ENCODE assay signal across 16 mouse cellular contexts in the genomic region with DNA sequence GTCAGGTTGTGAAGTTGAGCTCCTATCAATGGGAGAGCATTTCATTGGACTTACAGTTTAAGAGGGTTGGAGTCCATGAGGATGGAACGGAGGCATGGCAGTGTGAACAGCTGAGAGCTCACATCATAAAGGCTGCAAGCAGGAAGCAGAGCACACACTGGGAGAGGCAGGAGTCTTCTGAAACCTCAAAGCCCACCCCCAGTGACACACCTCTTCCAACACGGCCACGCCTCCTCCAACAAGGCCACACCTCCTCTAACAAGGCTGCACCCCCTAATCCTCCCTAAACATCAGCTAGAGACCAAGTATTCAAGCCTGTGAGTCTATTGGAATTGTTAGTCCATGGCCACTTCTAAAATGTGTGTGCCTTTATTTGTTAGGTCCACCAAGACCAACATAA. TPM values are rescaled to one million over a fixed set of nuclear protein-coding genes. Genes with fewer than 3 reads are reported as not detected.
DNase-seq lines count a peak whose midpoint lies in the region; ATAC-seq lines count a peak whose summit lies in the region.
"Had no signal": no experiment of that assay in that cellular context is flagged by ENCODE, and none has a peak within 500 bp of the region (broad histone marks: within the 10 kb centered on the region; RNA-seq: fewer than 3 reads in every experiment).

No protein-coding gene starts in this region.

- no peak overlapping the region for H3K9ac ChIP-seq in liver, embryonic 12.5 days
- H3K9ac ChIP-seq in midbrain, embryonic 13.5 days (replicated peaks): no peak overlapping the region
- no peak overlapping the region for H3K9ac ChIP-seq in forebrain, embryonic 12.5 days
- H3K9ac ChIP-seq: hindbrain, embryonic 12.5 days; intestine, embryonic 15.5 days; midbrain, embryonic 12.5 days had no signal

- 52% methylated on average over 3 of the region's 3 CpGs for WGBS in liver, embryonic 12.5 days (ENCODE audit: insufficient replicate concordance)
- WGBS in midbrain, embryonic 13.5 days: 55% methylated on average over 3 of the region's 3 CpGs
- 66% methylated on average over 3 of the region's 3 CpGs for WGBS in forebrain, embryonic 12.5 days

- no peak overlapping the region for H3K4me3 ChIP-seq in liver, embryonic 12.5 days
- H3K4me3 ChIP-seq in midbrain, embryonic 13.5 days (replicated peaks): no peak overlapping the region
- no peak overlapping the region for H3K4me3 ChIP-seq in forebrain, embryonic 12.5 days (replicated peaks)
- H3K4me3 ChIP-seq: forebrain, embryonic 10.5 days; hindbrain, embryonic 12.5 days; intestine, embryonic 15.5 days; midbrain, embryonic 12.5 days; myocyte had no signal

- H3K27me3 ChIP-seq in liver, embryonic 12.5 days (replicated peaks): no peaks in the 10 kb centered on the region
- H3K27me3 ChIP-seq in midbrain, embryonic 13.5 days: no peaks in the 10 kb centered on the region
- no peaks in the 10 kb centered on the region for H3K27me3 ChIP-seq in forebrain, embryonic 12.5 days
- H3K27me3 ChIP-seq: hindbrain, embryonic 12.5 days; intestine, embryonic 15.5 days; midbrain, embryonic 12.5 days had no signal

- 0 out of 2 replicates have a peak, but pooled peaks cover 2% of the 10 kb centered on the region for H3K36me3 ChIP-seq in liver, embryonic 12.5 days
- H3K36me3 ChIP-seq in midbrain, embryonic 13.5 days: no peaks in the 10 kb centered on the region
- no peaks in the 10 kb centered on the region for H3K36me3 ChIP-seq in forebrain, embryonic 12.5 days (replicated peaks)
- H3K36me3 ChIP-seq: forebrain, embryonic 10.5 days; hindbrain, embryonic 12.5 days; intestine, embryonic 15.5 days; midbrain, embryonic 12.5 days had no signal

- DNase-seq in embryo, embryonic 10.5 days (ENCODE audit: low spot score): peak; percentile 9
- no peak for DNase-seq in embryo, embryonic 11 days
- peak; percentile 47 for DNase-seq in thymus, postnatal 0 days (ENCODE audit: low spot score)
- no peak for DNase-seq in thymus, adult 18-20 months
- DNase-seq in left cerebral cortex, adult 18-20 months (ENCODE audit: low spot score in 2 of 2): no peak
- DNase-seq: cerebellum, adult 11 months; kidney, postnatal 10 days had no signal

- peaks cover 83% of the 10 kb centered on the region for H3K4me1 ChIP-seq in liver, embryonic 12.5 days
- H3K4me1 ChIP-seq in midbrain, embryonic 13.5 days (replicated peaks): peaks cover 3% of the 10 kb centered on the region
- H3K4me1 ChIP-seq in forebrain, embryonic 12.5 days: peaks cover 3% of the 10 kb centered on the region

- peak overlapping the region; percentile 82; the same call in 1 of the 2 replicates for H3K27ac ChIP-seq in liver, embryonic 12.5 days
- no peak overlapping the region for H3K27ac ChIP-seq in midbrain, embryonic 13.5 days
- H3K27ac ChIP-seq in forebrain, embryonic 12.5 days: no peak overlapping the region
- H3K27ac ChIP-seq: forebrain, embryonic 10.5 days; hindbrain, embryonic 12.5 days; intestine, embryonic 15.5 days; midbrain, embryonic 12.5 days; stomach, postnatal 0 days had no signal

- peak; percentile 25; the same call in 1 of the 2 replicates for ATAC-seq in liver, embryonic 12.5 days
- no peak for ATAC-seq in midbrain, embryonic 13.5 days
- ATAC-seq in forebrain, embryonic 12.5 days (ENCODE audit: low FRiP score): no peak
- ATAC-seq: intestine, embryonic 15.5 days had no signal

- no peak overlapping the region for H3K4me2 ChIP-seq in liver, embryonic 12.5 days
- H3K4me2 ChIP-seq in midbrain, embryonic 13.5 days (replicated peaks): no peak overlapping the region
- no peak overlapping the region for H3K4me2 ChIP-seq in forebrain, embryonic 12.5 days
- H3K4me2 ChIP-seq: hindbrain, embryonic 12.5 days; intestine, embryonic 15.5 days; midbrain, embryonic 12.5 days had no signal

- H3K9me3 ChIP-seq in liver, embryonic 12.5 days (replicated peaks): no peaks in the 10 kb centered on the region
- no peaks in the 10 kb centered on the region for H3K9me3 ChIP-seq in midbrain, embryonic 13.5 days
- H3K9me3 ChIP-seq in forebrain, embryonic 12.5 days: no peaks in the 10 kb centered on the region
- H3K9me3 ChIP-seq: forebrain, embryonic 10.5 days; hindbrain, embryonic 12.5 days; intestine, embryonic 15.5 days; midbrain, embryonic 12.5 days had no signal

RNA-seq across cellular contexts. Expression of a gene that starts 6.6 kb away (rescaled TPM):
- 48.6 and 52.5 TPM in 2 replicates for polyA plus RNA-seq in thymus, postnatal 0 days (2015; fragmentation: Nextera tagmentation; extraction: Ambion mirVana)
- polyA plus RNA-seq in liver, embryonic 12.5 days (2016; fragmentation: Nextera tagmentation; extraction: Ambion mirVana): 42.0 and 44.8 TPM in 2 replicates
- 10 to 100 TPM; 64.8 to 65.1 TPM for total RNA-seq in left cerebral cortex, adult 18-20 months (2021)
- polyA plus RNA-seq in midbrain, embryonic 13.5 days (2015; fragmentation: Nextera tagmentation; extraction: Ambion mirVana): 29.2 and 33.9 TPM in 2 replicates
- 58.5 and 70.4 TPM in 2 replicates for polyA plus RNA-seq in forebrain, embryonic 12.5 days (2016; fragmentation: Nextera tagmentation; extraction: Ambion mirVana)

RNA-seq across cellular contexts. Expression of a gene that starts 21.9 kb away (rescaled TPM):
- polyA plus RNA-seq in thymus, postnatal 0 days (2015; fragmentation: Nextera tagmentation; extraction: Ambion mirVana): 13.1 and 15.0 TPM in 2 replicates
- polyA plus RNA-seq in liver, embryonic 12.5 days (2016; fragmentation: Nextera tagmentation; extraction: Ambion mirVana): 31.8 and 33.3 TPM in 2 replicates
- total RNA-seq in left cerebral cortex, adult 18-20 months (2021): 1 to 10 TPM; 5.9 to 6.3 TPM
- 6.6 and 8.6 TPM in 2 replicates for polyA plus RNA-seq in midbrain, embryonic 13.5 days (2015; fragmentation: Nextera tagmentation; extraction: Ambion mirVana)
- polyA plus RNA-seq in forebrain, embryonic 12.5 days (2016; fragmentation: Nextera tagmentation; extraction: Ambion mirVana): 11.3 and 13.2 TPM in 2 replicates

RNA-seq across cellular contexts. Expression of a gene that starts 48.9 kb away (rescaled TPM):
- polyA plus RNA-seq in thymus, postnatal 0 days (2015; fragmentation: Nextera tagmentation; extraction: Ambion mirVana): 19.1 and 22.2 TPM in 2 replicates
- 16.4 and 17.0 TPM in 2 replicates for polyA plus RNA-seq in liver, embryonic 12.5 days (2016; fragmentation: Nextera tagmentation; extraction: Ambion mirVana)
- total RNA-seq in left cerebral cortex, adult 18-20 months (2021): 10 to 100 TPM; 23.1 to 25.1 TPM
- 32.7 and 33.4 TPM in 2 replicates for polyA plus RNA-seq in midbrain, embryonic 13.5 days (2015; fragmentation: Nextera tagmentation; extraction: Ambion mirVana)
- polyA plus RNA-seq in forebrain, embryonic 12.5 days (2016; fragmentation: Nextera tagmentation; extraction: Ambion mirVana): 29.1 and 30.0 TPM in 2 replicates

Comparison
In these comparisons a context has a peak if more than half of its experiments do, and no peak if none do; other contexts are left out.
1. DNase-seq: peak in embryo, embryonic 10.5 days (single experiment) and thymus, postnatal 0 days (single experiment); none in embryo, embryonic 11 days (single experiment), thymus, adult 18-20 months (0 of 2) and left cerebral cortex, adult 18-20 months (0 of 2).